Mouse (Mus musculus): Measurements from ENCODE around the gene Madcam1. TPM values are rescaled to one million over a fixed set of nuclear protein-coding genes. Genes with fewer than 3 reads are reported as not detected.

Madcam1 gene
- polyA plus RNA-seq, 1 experiment, result not detected

DNA sequence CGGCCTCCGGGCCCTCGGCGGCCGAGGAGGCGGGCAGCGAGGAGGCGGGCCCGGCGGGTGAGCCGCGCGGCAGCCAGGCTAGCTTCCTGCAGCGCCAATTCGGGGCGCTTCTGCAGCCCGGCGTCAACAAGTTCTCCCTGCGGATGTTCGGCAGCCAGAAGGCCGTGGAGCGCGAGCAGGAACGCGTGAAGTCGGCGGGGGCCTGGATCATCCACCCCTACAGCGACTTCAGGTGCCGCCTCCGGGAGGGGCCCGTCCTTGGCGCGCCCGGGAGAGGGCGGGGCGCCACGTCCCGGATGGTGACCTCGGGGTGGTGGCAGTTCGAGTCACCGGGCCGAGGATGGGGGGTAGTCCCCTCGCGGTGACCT, 52.6 kb downstream of the Madcam1 start:
- under 1% methylated on average over 44 of the region's 44 CpGs for WGBS
- TF ChIP-seq CTCF (IDR thresholded peaks at IDR 0.05; ENCODE audit: borderline replicate concordance, insufficient read depth, low read depth, low read length) (no peak), POLR2A (IDR thresholded peaks at IDR 0.05; ENCODE audit: borderline replicate concordance, insufficient read depth, low read length) (no peak)
- Histone ChIP-seq H3K27ac (ENCODE audit: insufficient read depth, low read length) (peak overlapping the region; percentile 55), H3K4me1 (ENCODE audit: control insufficient read depth, insufficient read depth, low read length) (peaks cover 27% of the 10 kb centered on the region), H3K27me3 (ENCODE audit: control insufficient read depth, insufficient read depth, low read length) (no peaks in the 10 kb centered on the region), H3K4me3 (replicated peaks; ENCODE audit: insufficient read depth, low read depth, low read length) (peak overlapping the region; percentile 87)
- DNase-seq, result peak; percentile 75 to 78

DNA sequence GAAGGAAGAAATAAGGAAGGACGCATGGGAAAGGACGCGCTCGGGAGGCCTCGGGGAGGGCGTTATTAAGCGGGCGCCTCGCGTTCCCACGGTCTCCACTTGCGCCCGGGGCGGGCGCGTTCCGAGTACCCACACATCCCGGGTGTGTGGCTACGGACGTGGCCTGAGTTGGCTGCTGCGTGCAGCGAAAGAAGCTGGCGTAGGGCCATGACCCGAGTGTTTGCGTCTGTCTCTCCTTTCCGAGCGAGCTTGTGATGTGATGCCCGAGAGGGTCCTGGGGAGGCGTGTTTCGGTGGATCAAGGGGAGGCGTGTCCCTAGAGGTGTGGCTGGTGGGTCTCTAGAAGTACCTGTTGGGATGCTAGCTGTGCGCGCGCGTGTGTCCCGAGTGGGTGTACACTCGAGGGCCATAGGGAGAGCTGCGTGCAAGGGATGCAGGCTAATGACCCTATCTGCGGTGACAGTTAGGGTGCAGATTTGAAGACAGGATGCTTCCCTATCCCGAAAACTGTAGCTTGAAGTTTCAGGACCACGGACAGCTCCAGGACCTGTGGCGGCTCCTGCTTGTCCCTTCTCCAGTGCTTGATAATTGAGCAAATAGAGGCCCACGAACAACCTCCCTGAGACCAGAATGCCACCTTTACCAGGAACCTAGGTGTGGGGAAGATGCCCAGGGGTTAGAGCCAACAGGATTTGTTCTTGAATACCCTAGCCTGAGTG, 53.4 kb downstream of the Madcam1 start:
- Histone ChIP-seq H3K27ac (ENCODE audit: insufficient read depth, low read length) (0 out of 2 replicates have a peak overlapping the region, but pooled peaks have one; percentile 45), H3K27me3 (ENCODE audit: control insufficient read depth, insufficient read depth, low read length) (no peaks in the 10 kb centered on the region), H3K4me1 (ENCODE audit: control insufficient read depth, insufficient read depth, low read length) (peaks cover 30% of the 10 kb centered on the region), H3K4me3 (replicated peaks; ENCODE audit: insufficient read depth, low read depth, low read length) (peak overlapping the region; percentile 87)
- no peak for TF ChIP-seq CTCF (IDR thresholded peaks at IDR 0.05; ENCODE audit: borderline replicate concordance, insufficient read depth, low read depth, low read length)
- no peak for TF ChIP-seq POLR2A (IDR thresholded peaks at IDR 0.05; ENCODE audit: borderline replicate concordance, insufficient read depth, low read length)
- DNase-seq, result peak; percentile 59 to 66
- 3% methylated on average over 43 of the region's 43 CpGs for WGBS

Other genes with a start within 250 kb of the Madcam1 start
- gene Vmn2r83, start 195.8 kb upstream of the Madcam1 start, polyA plus RNA-seq (2012; rRNA removed), result not detected in 2 replicates
- gene Plpp2, start 130.8 kb upstream of the Madcam1 start, polyA plus RNA-seq (2012; rRNA removed), result 9.2 and 10.4 TPM in 2 replicates
- gene Mier2, start 109.4 kb upstream of the Madcam1 start, polyA plus RNA-seq (2012; rRNA removed), result 70.3 and 71.8 TPM in 2 replicates
- not detected in 2 replicates for gene Theg, start 77.2 kb upstream of the Madcam1 start, polyA plus RNA-seq (2012; rRNA removed)
- gene C2cd4c, start 50.5 kb upstream of the Madcam1 start, polyA plus RNA-seq (2012; rRNA removed), result 3.1 and 3.2 TPM in 2 replicates
- 30.2 and 31.2 TPM in 2 replicates for gene Shc2, start 26.6 kb upstream of the Madcam1 start, polyA plus RNA-seq (2012; rRNA removed)
- gene Odf3l2, start 18.8 kb upstream of the Madcam1 start, polyA plus RNA-seq (2012; rRNA removed), result not detected in 2 replicates
- gene Tpgs1, start 4.8 kb downstream of the Madcam1 start, polyA plus RNA-seq (2012; rRNA removed), result 93.3 and 95.4 TPM in 2 replicates
- gene Cdc34, start 17.6 kb downstream of the Madcam1 start, polyA plus RNA-seq (2012; rRNA removed), result 93.9 and 106 TPM in 2 replicates
- gene Gzmm, start 24.5 kb downstream of the Madcam1 start, polyA plus RNA-seq (2012; rRNA removed), result 2.3 and 2.8 TPM in 2 replicates
- gene Bsg, start 39.9 kb downstream of the Madcam1 start, polyA plus RNA-seq (2012; rRNA removed), result 1,261 and 1,264 TPM in 2 replicates
- 227 and 270 TPM in 2 replicates for gene Hcn2, start 52.1 kb downstream of the Madcam1 start, polyA plus RNA-seq (2012; rRNA removed)
- 74.7 and 80.4 TPM in 2 replicates for gene Polrmt, start 82.0 kb downstream of the Madcam1 start, polyA plus RNA-seq (2012; rRNA removed)
- 10.6 and 11.1 TPM in 2 replicates for gene Fgf22, start 90.5 kb downstream of the Madcam1 start, polyA plus RNA-seq (2012; rRNA removed)
- gene Rnf126, start 102.4 kb downstream of the Madcam1 start, polyA plus RNA-seq (2012; rRNA removed), result 126 and 127 TPM in 2 replicates
- 2.2 and 2.5 TPM in 2 replicates for gene Fstl3, start 112.7 kb downstream of the Madcam1 start, polyA plus RNA-seq (2012; rRNA removed)
- gene Prss57, start 126.4 kb downstream of the Madcam1 start, polyA plus RNA-seq (2012; rRNA removed), result 0.16 and 0.19 TPM in 2 replicates
- 140 and 143 TPM in 2 replicates for gene Palm, start 129.0 kb downstream of the Madcam1 start, polyA plus RNA-seq (2012; rRNA removed)
- gene Misp, start 156.4 kb downstream of the Madcam1 start, polyA plus RNA-seq (2012; rRNA removed), result 0.29 and 0.41 TPM in 2 replicates
- gene Ptbp1, start 189.9 kb downstream of the Madcam1 start, polyA plus RNA-seq (2012; rRNA removed), result 64.2 and 68.6 TPM in 2 replicates
- 2.4 and 2.5 TPM in 2 replicates for gene Prtn3, start 209.9 kb downstream of the Madcam1 start, polyA plus RNA-seq (2012; rRNA removed)
- gene Plppr3, start 210.1 kb downstream of the Madcam1 start, polyA plus RNA-seq (2012; rRNA removed), result 46.0 and 49.3 TPM in 2 replicates
- gene Elane, start 221.7 kb downstream of the Madcam1 start, polyA plus RNA-seq (2012; rRNA removed), result 0.15 TPM in 1 of 2 replicates, not detected in the other
- 0.29 and 0.41 TPM in 2 replicates for gene Cfd, start 226.3 kb downstream of the Madcam1 start, polyA plus RNA-seq (2012; rRNA removed)
- 46.5 and 47.4 TPM in 2 replicates for gene Med16, start 244.4 kb downstream of the Madcam1 start, polyA plus RNA-seq (2012; rRNA removed)
- gene Gm26602, start 246.3 kb downstream of the Madcam1 start, polyA plus RNA-seq (2012; rRNA removed), result not detected in 2 replicates